Mouse (Mus musculus): Measurements from ENCODE around the gene Dram1. TPM values are rescaled to one million over a fixed set of nuclear protein-coding genes. Genes with fewer than 3 reads are reported as not detected.

Dram1 gene
- polyA plus RNA-seq, 1 experiment from 2014 or later: 1.2 TPM

- Histone ChIP-seq H3K9ac (no peak overlapping the region), H3K36me3 (no peaks in the 10 kb centered on the region), H3K4me2 (no peak overlapping the region), H3K27me3 (replicated peaks) (no peaks in the 10 kb centered on the region), H3K9me3 (replicated peaks) (no peaks in the 10 kb centered on the region), H3K4me1 (replicated peaks) (no peaks in the 10 kb centered on the region), H3K4me3 (no peak overlapping the region), H3K27ac (ENCODE audit: poor library complexity, severe bottlenecking) (no peak overlapping the region)
- no peak for ATAC-seq (ENCODE audit: insufficient number of reproducible peaks, low FRiP score)
- 82% methylated on average over 3 of the region's 3 CpGs for WGBS
Measured at GRCm38 (mm10) chr10:88281699-88282098, 97.2 kb downstream of the Dram1 start.

- no peaks in the 10 kb centered on the region for H3K9me3 ChIP-seq (replicated peaks)
- WGBS: 80% methylated on average over 5 of the region's 5 CpGs
Measured at GRCm38 (mm10) chr10:88274045-88274444, 104.8 kb downstream of the Dram1 start.

More at GRCm38 (mm10) chr10:88274045-88274444, 104.8 kb downstream of the Dram1 start:
- H3K4me3 ChIP-seq: no peak overlapping the region
- no peak overlapping the region for H3K4me2 ChIP-seq
- H3K4me1 ChIP-seq (replicated peaks): no peaks in the 10 kb centered on the region
- H3K27me3 ChIP-seq (replicated peaks): no peaks in the 10 kb centered on the region
- H3K27ac ChIP-seq (ENCODE audit: poor library complexity, severe bottlenecking): no peak overlapping the region
- no peaks in the 10 kb centered on the region for H3K36me3 ChIP-seq
- no peak overlapping the region for H3K9ac ChIP-seq
- ATAC-seq (ENCODE audit: insufficient number of reproducible peaks, low FRiP score): no peak

Other genes starting within 250 kb of the Dram1 start
- gene Parpbp, start 232.1 kb downstream of the Dram1 start, polyA plus RNA-seq (2016; fragmentation: Nextera tagmentation; extraction: Ambion mirVana): 12.6 and 14.1 TPM in 2 replicates
- 39.0 and 42.4 TPM in 2 replicates for gene Nup37, start 232.1 kb downstream of the Dram1 start, polyA plus RNA-seq (2016; fragmentation: Nextera tagmentation; extraction: Ambion mirVana)
- 35.7 and 46.5 TPM in 2 replicates for gene Washc3, start 178.0 kb downstream of the Dram1 start, polyA plus RNA-seq (2016; fragmentation: Nextera tagmentation; extraction: Ambion mirVana)
- 11.2 and 12.8 TPM in 2 replicates for gene Gnptab, start 52 bp upstream of the Dram1 start, polyA plus RNA-seq (2016; fragmentation: Nextera tagmentation; extraction: Ambion mirVana)
- gene Sycp3, start 80.5 kb upstream of the Dram1 start, polyA plus RNA-seq (2016; fragmentation: Nextera tagmentation; extraction: Ambion mirVana): 0.50 TPM in 1 of 2 replicates, not detected in the other
- 38.3 and 38.5 TPM in 2 replicates for gene Chpt1, start 125.0 kb upstream of the Dram1 start, polyA plus RNA-seq (2016; fragmentation: Nextera tagmentation; extraction: Ambion mirVana)
- 7.2 and 7.3 TPM in 2 replicates for gene Mybpc1, start 226.1 kb upstream of the Dram1 start, polyA plus RNA-seq (2016; fragmentation: Nextera tagmentation; extraction: Ambion mirVana)

All from heart, embryonic 12.5 days (tissue).